Mouse (Mus musculus): Measurements from ENCODE around the gene Aloxe3.
A peak's percentile ranks its signal among the peaks of the same experiment; 100 is the strongest.

The Aloxe3 gene

GRCm38 (mm10) chr11:69109032-69109900, 16.4 kb upstream of the Aloxe3 start:
- DNase-seq (ENCODE audit: low spot score): peak; percentile 48

GRCm38 (mm10) chr11:69110319-69111046, 15.2 kb upstream of the Aloxe3 start:
- DNase-seq (ENCODE audit: low spot score): peak; percentile 44

- DNase-seq (ENCODE audit: low spot score): no peak
Observed at GRCm38 (mm10) chr11:69111051-69111810, 14.5 kb upstream of the Aloxe3 start.

- DNase-seq (ENCODE audit: low spot score): no peak
Observed at GRCm38 (mm10) chr11:69111865-69112264, 13.8 kb upstream of the Aloxe3 start.

- DNase-seq (ENCODE audit: low spot score): no peak
Observed at GRCm38 (mm10) chr11:69114018-69114417, 11.7 kb upstream of the Aloxe3 start.

- no peak for DNase-seq (ENCODE audit: low spot score)
Observed at GRCm38 (mm10) chr11:69114621-69115020, 11.1 kb upstream of the Aloxe3 start.

GRCm38 (mm10) chr11:69116843-69117242, 8.9 kb upstream of the Aloxe3 start:
- DNase-seq (ENCODE audit: low spot score): no peak

GRCm38 (mm10) chr11:69117737-69118695, 7.7 kb upstream of the Aloxe3 start:
- DNase-seq (ENCODE audit: low spot score): peak; percentile 71

GRCm38 (mm10) chr11:69118765-69119164, 6.9 kb upstream of the Aloxe3 start:
- DNase-seq (ENCODE audit: low spot score): peak; percentile 92

- no peak for DNase-seq (ENCODE audit: low spot score)
Observed at GRCm38 (mm10) chr11:69119446-69120155, 6.1 kb upstream of the Aloxe3 start.

- DNase-seq (ENCODE audit: low spot score): no peak
Observed at GRCm38 (mm10) chr11:69120221-69121000, 5.3 kb upstream of the Aloxe3 start, which contains the start of gene Hes7. Gene Hes7, plus strand, starts transcription at chr11:69120404.

- no peak for DNase-seq (ENCODE audit: low spot score)
Observed at GRCm38 (mm10) chr11:69121001-69121740, 4.5 kb upstream of the Aloxe3 start.

- DNase-seq (ENCODE audit: low spot score): no peak
Observed at GRCm38 (mm10) chr11:69121741-69122335, 3.9 kb upstream of the Aloxe3 start.

GRCm38 (mm10) chr11:69122336-69122951, 3.3 kb upstream of the Aloxe3 start, which contains the start of gene 9130213A22Rik:
Gene 9130213A22Rik, minus strand, starts transcription at chr11:69122589.
- peak; percentile 75 for DNase-seq (ENCODE audit: low spot score)

GRCm38 (mm10) chr11:69123056-69123692, 2.5 kb upstream of the Aloxe3 start:
- peak; percentile 93 for DNase-seq (ENCODE audit: low spot score)

- DNase-seq (ENCODE audit: low spot score): peak; percentile 96
Observed at GRCm38 (mm10) chr11:69123693-69124497, 1.8 kb upstream of the Aloxe3 start.

GRCm38 (mm10) chr11:69124498-69124847, 1.2 kb upstream of the Aloxe3 start:
- DNase-seq (ENCODE audit: low spot score): peak; percentile 87

Measured in adipocyte (in vitro differentiated cells).